Mouse (Mus musculus) kidney, adult 8-10 months (tissue): Measurements from ENCODE around the gene Ddx19a.
"Not testable (repeated sequence)": the region's sequence is repeated elsewhere in the genome, so short reads cannot be mapped to it uniquely, and the experiment has no call there.

Experiments used
- DNase-seq, 2 experiments: peaks; one replicate each; pipeline ENCODE4 v3.0.0; 2022

Ddx19a gene

DNA sequence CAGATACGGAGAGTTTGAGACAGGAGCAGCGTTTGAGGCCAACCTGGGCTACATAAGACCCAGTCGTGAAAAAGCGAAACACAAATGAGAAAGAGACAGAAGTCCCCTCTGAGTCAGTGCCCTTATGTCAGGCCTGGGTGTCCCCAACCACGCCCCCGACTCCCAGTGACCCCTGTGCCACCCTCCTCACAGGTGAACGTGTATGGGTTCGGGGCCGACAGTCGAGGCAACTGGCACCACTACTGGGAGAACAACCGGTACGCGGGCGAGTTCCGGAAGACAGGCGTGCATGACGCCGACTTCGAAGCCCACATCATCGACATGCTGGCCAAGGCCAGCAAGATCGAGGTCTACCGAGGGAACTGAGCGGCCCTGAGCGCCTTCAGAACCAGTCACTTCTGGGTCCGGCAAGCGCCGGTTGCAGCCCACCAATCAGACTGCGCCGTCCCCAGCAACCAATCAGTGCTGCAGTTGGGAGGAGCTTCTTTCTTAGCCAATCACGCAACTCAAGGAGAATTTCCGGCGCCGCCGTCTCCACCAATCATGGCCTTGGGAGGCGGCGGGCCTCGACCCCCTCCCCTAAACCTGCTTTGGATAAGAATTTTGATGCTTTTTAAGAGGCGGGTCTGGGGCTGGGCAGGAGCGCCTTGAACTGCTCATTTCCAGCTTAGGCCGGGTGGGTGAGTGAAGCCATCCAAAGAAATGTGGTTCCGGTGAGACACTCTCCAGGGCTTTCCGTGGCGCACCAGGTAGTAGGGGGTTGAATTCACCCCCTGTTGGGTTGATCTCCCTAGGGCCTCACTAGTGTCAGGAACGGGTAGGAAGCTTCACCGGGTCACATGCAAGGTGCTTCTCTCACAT, 27.5 kb downstream of the Ddx19a start:
- DNase-seq = peak; percentile 88 to 92

DNA sequence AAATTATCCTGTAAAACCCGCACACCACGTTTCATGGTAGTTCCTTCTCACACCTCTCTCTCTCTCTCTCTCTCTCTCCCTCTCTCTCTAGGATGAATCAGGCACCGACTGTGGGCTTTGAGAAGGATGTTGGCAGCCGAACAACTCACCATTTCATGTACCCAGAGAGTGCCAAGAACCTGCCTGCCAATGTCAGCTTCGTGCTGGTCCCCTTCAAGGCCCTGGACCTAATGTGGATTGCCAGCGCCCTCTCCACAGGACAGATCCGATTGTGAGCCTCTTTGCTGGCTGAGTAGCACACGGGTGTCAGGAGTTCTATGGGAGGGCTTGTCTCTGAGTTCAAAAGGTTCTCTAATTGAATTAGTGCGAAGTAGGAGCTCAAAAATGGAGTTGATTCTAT, 30.3 kb downstream of the Ddx19a start:
- DNase-seq = no peak

DNA sequence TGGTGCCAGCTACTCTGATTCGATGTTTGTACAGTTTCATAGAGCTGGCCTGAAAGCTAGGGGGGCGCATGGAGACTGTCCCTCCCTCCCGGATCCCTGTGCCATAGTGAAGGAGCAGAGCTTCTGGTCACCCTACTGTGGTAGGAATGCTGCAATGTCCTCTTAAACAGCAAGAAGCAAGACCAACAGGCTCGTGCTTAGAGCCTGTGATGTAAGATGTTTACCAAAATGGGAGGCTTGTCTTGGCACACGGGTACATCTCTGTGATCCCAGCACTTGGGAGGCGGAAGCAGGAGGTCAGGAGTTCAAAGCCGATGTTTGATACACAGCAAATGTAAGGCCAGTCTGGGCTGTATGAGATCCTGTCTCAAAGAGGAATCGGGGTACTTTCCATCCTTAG, 31.0 kb downstream of the Ddx19a start:
- peak; percentile 41 to 48 for DNase-seq

- peak; percentile 77 to 84 for DNase-seq
These were observed 32.0 kb downstream of the Ddx19a start for GRCm38 (mm10) chr8:110965594-110965993.

DNA sequence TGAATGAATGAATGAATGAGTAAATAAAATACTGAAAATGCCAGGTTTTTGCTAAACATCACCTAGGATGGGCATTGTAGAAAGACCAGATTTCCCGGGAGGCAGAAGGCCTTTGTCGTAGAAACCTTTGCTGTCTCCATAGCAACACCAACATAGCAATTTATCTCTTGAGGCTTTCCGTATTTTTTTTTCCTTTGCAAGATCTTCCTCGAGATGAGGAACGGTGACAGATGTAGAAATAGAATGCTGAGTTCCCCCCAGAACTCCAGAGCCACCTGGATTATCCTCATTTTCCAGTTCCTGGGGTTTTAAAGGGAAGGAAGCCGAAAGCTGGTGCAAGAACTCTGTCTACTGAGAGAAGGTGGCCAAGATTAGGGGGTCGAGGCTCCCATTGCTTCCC, 32.9 kb downstream of the Ddx19a start:
- no peak for DNase-seq

DNA sequence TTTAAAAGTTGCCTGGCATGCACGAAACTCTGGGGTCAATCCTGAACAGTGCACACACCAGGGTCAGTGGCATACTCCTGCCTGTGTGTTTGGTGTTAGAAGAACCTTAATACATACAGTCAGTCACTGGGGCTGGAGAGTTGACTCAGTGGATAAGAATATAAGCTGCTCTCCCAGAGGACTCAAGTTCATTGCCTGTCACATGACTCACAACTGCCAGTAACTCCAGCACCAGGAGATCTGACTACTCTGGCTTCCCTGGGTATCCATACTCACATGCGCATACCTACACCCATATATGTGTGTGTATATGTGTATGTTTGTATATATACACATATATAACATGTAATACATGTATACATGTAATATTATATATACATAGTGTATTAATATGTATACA, 34.5 kb downstream of the Ddx19a start:
- DNase-seq = no peak

DNA sequence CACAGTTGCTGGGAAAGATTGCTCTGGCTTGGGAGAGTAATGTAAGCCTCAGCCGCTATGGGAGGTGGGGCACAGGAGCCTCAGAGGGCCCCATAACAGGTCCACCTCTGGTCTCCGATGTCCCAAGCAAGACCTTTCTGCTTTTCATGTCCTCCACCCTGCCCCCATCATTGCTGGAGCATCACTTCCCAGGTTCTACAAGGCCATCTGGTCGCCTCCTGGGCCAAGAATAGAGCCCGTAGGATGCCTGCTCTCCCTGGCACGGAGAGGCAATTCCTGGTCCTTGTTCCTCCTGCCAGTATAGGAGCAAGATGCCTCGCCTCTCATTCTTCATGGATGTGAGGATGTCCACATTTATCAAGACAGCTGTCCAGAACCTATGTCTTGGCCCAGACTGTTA, 37.7 kb downstream of the Ddx19a start:
- no peak for DNase-seq

DNA sequence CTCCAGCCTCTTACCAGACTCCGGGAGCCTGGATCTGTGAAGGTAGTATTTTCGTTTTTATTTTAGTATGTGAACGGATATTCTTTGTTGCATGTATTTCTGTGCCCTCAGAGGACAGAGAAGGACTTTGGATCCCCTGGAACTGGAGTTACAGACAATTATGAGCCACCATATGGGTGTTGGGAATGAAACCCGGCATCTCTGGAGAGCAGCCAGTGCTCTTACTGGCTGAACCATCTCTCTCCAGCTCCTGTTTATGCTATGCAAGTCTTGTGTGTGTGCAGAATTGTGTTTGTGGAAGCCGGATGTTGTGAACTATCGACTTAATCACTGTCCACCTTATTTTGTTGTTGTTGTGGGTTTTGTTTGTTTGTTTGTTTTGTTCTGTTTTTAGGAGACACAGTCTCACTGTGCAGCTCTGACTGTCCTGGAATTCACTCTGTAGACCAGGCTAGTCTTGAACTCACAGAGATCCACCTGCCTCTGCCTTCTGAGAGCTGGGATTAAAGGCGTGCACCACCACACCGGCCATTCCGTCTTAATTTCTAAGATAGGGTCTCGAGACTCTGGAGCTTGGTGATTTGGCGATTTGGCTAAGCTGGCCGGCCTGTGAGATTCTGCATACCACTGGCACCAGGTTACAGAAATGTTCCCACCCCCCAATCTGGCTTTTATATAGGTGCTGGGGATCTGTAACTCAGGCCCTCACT, 38.4 kb downstream of the Ddx19a start:
- no peak for DNase-seq

DNA sequence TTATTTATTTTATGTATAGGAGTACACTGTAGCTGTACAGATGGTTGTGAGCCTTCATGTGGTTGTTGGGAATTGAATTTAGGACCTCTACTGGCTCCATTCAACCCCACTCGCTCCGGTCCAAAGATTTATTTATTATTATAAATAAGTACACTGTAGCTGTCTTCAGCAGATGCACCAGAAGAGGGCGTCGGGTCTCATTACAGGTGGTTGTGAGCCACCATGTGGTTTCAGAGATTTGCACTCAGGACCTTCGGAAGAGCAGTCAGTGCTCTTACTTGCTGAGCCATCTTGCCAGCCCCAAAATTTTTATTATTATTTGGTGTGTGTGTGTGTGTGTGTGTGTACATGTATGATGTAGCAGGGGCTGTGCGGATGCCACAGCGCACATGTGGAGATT, 39.0 kb downstream of the Ddx19a start:
- not testable (repeated sequence) for DNase-seq

DNA sequence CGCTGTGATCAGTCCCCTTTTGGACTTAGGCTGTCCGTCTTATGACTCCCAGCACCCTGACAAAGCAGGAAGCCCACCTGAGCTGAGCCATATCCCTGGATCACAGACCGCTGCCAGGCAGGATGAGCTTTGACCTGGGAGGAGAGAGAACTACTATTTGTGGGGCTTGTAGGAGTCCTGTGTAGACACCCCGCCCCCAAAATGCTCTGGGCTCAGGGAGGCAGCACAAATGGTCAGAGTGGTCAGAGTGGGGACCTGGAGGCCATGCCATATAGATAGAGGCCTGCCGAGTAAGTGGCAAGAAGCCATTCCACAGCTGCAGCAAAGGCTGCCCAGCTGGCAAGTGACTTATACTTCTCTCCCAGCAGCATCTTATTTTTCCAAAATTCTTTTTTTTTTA, 39.5 kb downstream of the Ddx19a start:
- DNase-seq = no peak

DNA sequence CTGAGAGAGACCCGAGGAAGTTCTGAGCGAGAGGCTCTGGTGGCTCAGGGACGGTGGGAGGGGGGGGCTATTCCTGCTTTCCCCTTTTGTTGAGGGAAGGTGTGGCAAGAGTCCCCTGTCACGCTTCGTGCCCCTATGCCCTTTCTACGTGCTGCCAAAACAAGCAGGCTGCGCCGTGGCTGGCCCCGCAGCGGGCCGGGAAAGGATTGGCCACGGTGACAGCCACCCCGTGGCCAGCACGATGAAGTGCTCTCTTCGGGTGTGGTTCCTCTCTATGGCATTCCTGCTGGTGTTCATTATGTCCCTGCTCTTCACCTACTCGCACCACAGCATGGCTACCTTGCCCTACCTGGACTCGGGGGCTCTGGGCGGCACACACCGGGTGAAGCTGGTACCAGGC, 40.1 kb downstream of the Ddx19a start:
- no peak for DNase-seq

- no peak for DNase-seq
These were observed 40.8 kb downstream of the Ddx19a start for GRCm38 (mm10) chr8:110956619-110957450.

- no peak for DNase-seq
These were observed 42.8 kb downstream of the Ddx19a start for GRCm38 (mm10) chr8:110954776-110955175.

GRCm38 (mm10) chr8:110950065-110950484, 47.5 kb downstream of the Ddx19a start:
- peak in 1 of 2 experiments; percentile 30 for DNase-seq

DNA sequence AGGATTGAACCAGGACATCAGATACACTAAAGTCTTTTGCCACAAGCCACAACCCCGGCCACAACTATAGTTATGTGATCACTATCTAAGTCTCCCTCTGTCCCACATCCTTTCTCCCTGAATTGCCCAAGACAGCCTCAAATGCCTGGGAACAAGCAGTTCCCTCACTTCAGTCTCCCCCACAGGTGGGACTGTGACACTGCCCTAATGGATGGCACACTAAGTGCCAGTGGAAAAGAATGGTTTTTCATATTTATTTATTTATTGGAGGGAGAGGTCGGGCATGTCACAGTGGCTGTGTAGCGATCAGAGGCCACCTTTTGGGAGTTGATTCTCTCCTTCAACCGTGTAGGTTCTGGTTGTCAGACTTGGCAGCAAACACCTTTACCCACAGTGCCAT, 51.9 kb downstream of the Ddx19a start:
- no peak for DNase-seq

GRCm38 (mm10) chr8:110944276-110944876, 53.2 kb downstream of the Ddx19a start:
- no peak for DNase-seq

- peak; percentile 80 to 85 for DNase-seq
These were observed 56.1 kb downstream of the Ddx19a start for GRCm38 (mm10) chr8:110941453-110941948.

GRCm38 (mm10) chr8:110940682-110941452, 56.7 kb downstream of the Ddx19a start:
- no peak for DNase-seq

GRCm38 (mm10) chr8:110938882-110939589, 58.6 kb downstream of the Ddx19a start:
- peak in 1 of 2 experiments; percentile 33 for DNase-seq

DNA sequence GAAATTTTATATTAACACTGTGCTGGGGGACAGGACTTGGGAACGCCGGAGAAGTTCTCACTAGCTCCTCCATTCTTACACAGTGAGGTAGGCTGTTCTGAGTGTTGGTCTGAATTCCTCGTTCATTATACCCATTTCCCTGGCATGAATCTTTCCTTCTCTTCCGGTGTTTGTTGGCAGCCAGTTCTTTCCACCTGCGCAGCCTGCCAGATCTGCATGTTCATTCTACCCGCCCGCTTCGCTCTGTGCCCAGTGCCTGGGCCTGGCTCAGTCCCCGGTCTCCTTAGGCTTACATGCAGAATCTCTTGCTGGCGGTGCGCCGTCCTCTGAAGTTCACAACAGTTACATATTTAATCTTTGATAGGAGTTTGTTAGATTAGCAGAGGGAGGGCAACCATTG, 61.4 kb downstream of the Ddx19a start:
- no peak for DNase-seq

DNA sequence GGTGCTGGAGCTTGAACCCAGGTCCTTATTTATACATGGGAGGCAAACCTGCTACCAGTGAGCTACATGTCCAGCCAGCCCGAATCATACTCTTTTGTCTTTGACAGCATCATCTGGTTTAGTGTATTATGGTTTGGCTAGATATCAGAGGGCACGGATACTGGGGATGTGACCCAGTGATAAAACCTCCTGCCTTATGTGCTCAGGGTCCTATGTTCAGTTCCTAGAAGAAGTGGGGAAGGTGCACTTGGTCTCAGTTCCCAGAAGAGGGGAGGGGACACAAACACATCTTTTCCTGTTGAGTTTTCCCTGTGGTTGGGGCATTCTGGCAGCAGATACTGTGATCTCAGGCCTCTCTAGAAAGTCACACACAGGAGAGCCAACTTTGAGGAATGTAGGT, 64.3 kb downstream of the Ddx19a start:
- DNase-seq = no peak
